ENCODE assay signal across 12 mouse cellular contexts in the genomic region with DNA sequence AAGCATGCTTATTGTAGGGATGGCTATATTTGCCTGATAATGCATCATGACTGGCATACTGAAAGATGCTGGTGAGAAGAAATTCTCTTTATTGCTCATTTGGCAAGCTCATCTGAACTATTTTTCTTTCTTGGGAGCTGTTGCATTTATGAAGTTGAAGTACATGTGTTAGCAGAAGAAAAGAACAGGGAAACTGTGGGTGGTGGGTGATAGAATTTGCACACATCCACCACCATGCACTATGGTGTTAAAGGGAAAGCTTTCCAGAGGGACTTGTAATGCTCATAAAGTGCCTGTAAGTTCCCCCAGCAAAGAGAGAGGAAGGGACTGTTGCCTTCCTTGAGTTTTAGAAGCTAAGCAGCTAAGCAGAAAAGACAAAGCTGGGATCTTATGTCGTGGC.
"Had no signal": no experiment of that assay in that cellular context is flagged by ENCODE, and none has a peak within 500 bp of the region (broad histone marks: within the 10 kb centered on the region; RNA-seq: fewer than 3 reads in every experiment).

No protein-coding gene starts in this region.

- DNase-seq: kidney, adult 11 months; kidney, adult 8-10 months; kidney, postnatal 10 days; kidney, postnatal 36 days; layer of hippocampus, postnatal 36 days; liver; lung, adult 18-20 months; lung, postnatal 10 days; lung, postnatal 36 days; retina, postnatal 1 day; thymus, adult 2 months; thymus, postnatal 25 days had no signal
